Mouse (Mus musculus): ENCODE measurements around the gene Smc1b. TPM values are rescaled to one million over a fixed set of nuclear protein-coding genes. Genes with fewer than 3 reads are reported as not detected.

Gene Smc1b
- polyA plus RNA-seq, 1 experiment, result 0.02 TPM

- Histone ChIP-seq H3ac (ENCODE audit: control insufficient read depth, insufficient read length) (no peak overlapping the region), H3K4me2 (ENCODE audit: low read depth) (no peak overlapping the region), H3K4me3 (no peak overlapping the region), H3K79me2 (ENCODE audit: control insufficient read depth, insufficient read depth) (no peaks in the 10 kb centered on the region), H3K36me3 (ENCODE audit: control insufficient read depth, insufficient read depth) (no peaks in the 10 kb centered on the region), H3K27me3 (ENCODE audit: control insufficient read depth, insufficient read depth, insufficient read length) (peaks cover 14% of the 10 kb centered on the region)
- TF ChIP-seq MYOD1 (IDR thresholded peaks at IDR 0.05; ENCODE audit: control insufficient read depth in 1 of 3, insufficient read length in 2 of 3, low read depth in 2 of 3) (no peak), MAX (IDR thresholded peaks at IDR 0.05; ENCODE audit: low read depth) (no peak), SRF (IDR thresholded peaks at IDR 0.05; ENCODE audit: control insufficient read depth, insufficient read length, low read depth) (no peak), POLR2A (IDR thresholded peaks at IDR 0.05; ENCODE audit: insufficient read length, low read depth) (no peak), TCF12 (IDR thresholded peaks at IDR 0.05; ENCODE audit: insufficient read depth, poor library complexity, severe bottlenecking) (no peak), TCF3 (IDR thresholded peaks at IDR 0.05; ENCODE audit: insufficient read length, low read depth) (no peak), MYOG (IDR thresholded peaks at IDR 0.05; ENCODE audit: control insufficient read depth in 1 of 3, insufficient read depth in 1 of 3, insufficient read length in 2 of 3, low read depth in 2 of 3) (no peak), REST (IDR thresholded peaks at IDR 0.05; ENCODE audit: insufficient read depth, insufficient read length) (no peak), CEBPB (IDR thresholded peaks at IDR 0.05; ENCODE audit: insufficient read depth, poor library complexity, severe bottlenecking) (no peak), E2F4 (IDR thresholded peaks at IDR 0.05; ENCODE audit: insufficient read depth) (no peak), USF1 (IDR thresholded peaks at IDR 0.05; ENCODE audit: low read depth) (no peak), POLR2AphosphoS2 (IDR thresholded peaks at IDR 0.05; ENCODE audit: insufficient read length, low read depth) (no peak)
Measured at GRCm38 (mm10) chr15:85154091-85154490, 22.3 kb upstream of the Smc1b start.

GRCm38 (mm10) chr15:85152577-85152976 lies 20.8 kb upstream of the Smc1b start:
- Histone ChIP-seq H3K36me3 (ENCODE audit: control insufficient read depth, insufficient read depth) (no peaks in the 10 kb centered on the region), H3K79me2 (ENCODE audit: control insufficient read depth, insufficient read depth) (no peaks in the 10 kb centered on the region), H3ac (ENCODE audit: control insufficient read depth, insufficient read length) (no peak overlapping the region), H3K4me2 (ENCODE audit: low read depth) (no peak overlapping the region), H3K4me3 (no peak overlapping the region), H3K27me3 (ENCODE audit: control insufficient read depth, insufficient read depth, insufficient read length) (peaks cover 24% of the 10 kb centered on the region)
- TF ChIP-seq MYOD1 (IDR thresholded peaks at IDR 0.05; ENCODE audit: control insufficient read depth in 1 of 3, insufficient read length in 2 of 3, low read depth in 2 of 3) (no peak), POLR2AphosphoS2 (IDR thresholded peaks at IDR 0.05; ENCODE audit: insufficient read length, low read depth) (no peak), USF1 (IDR thresholded peaks at IDR 0.05; ENCODE audit: low read depth) (no peak), SRF (IDR thresholded peaks at IDR 0.05; ENCODE audit: control insufficient read depth, insufficient read length, low read depth) (no peak), E2F4 (IDR thresholded peaks at IDR 0.05; ENCODE audit: insufficient read depth) (no peak), POLR2A (IDR thresholded peaks at IDR 0.05; ENCODE audit: insufficient read length, low read depth) (no peak)

GRCm38 (mm10) chr15:85151433-85151918 lies 19.7 kb upstream of the Smc1b start:
- Histone ChIP-seq H3ac (ENCODE audit: control insufficient read depth, insufficient read length) (no peak overlapping the region), H3K4me2 (ENCODE audit: low read depth) (no peak overlapping the region), H3K27me3 (ENCODE audit: control insufficient read depth, insufficient read depth, insufficient read length) (peaks cover 28% of the 10 kb centered on the region), H3K4me3 (no peak overlapping the region), H3K36me3 (ENCODE audit: control insufficient read depth, insufficient read depth) (no peaks in the 10 kb centered on the region), H3K79me2 (ENCODE audit: control insufficient read depth, insufficient read depth) (no peaks in the 10 kb centered on the region)
- TF ChIP-seq TCF12 (IDR thresholded peaks at IDR 0.05; ENCODE audit: insufficient read depth, poor library complexity, severe bottlenecking), result no peak
- no peak for TF ChIP-seq MYOD1 (IDR thresholded peaks at IDR 0.05; ENCODE audit: control insufficient read depth in 1 of 3, insufficient read length in 2 of 3, low read depth in 2 of 3)
- no peak for TF ChIP-seq REST (IDR thresholded peaks at IDR 0.05; ENCODE audit: insufficient read depth, insufficient read length)
- no peak for TF ChIP-seq E2F4 (IDR thresholded peaks at IDR 0.05; ENCODE audit: insufficient read depth)
- no peak for TF ChIP-seq MAX (IDR thresholded peaks at IDR 0.05; ENCODE audit: low read depth)
- TF ChIP-seq MYOG (IDR thresholded peaks at IDR 0.05; ENCODE audit: control insufficient read depth in 1 of 3, insufficient read depth in 1 of 3, insufficient read length in 2 of 3, low read depth in 2 of 3), result no peak
- TF ChIP-seq CEBPB (IDR thresholded peaks at IDR 0.05; ENCODE audit: insufficient read depth, poor library complexity, severe bottlenecking), result no peak
- no peak for TF ChIP-seq SRF (IDR thresholded peaks at IDR 0.05; ENCODE audit: control insufficient read depth, insufficient read length, low read depth)

GRCm38 (mm10) chr15:85144249-85144648 lies 12.5 kb upstream of the Smc1b start:
- TF ChIP-seq SRF (IDR thresholded peaks at IDR 0.05; ENCODE audit: control insufficient read depth, insufficient read length, low read depth) (no peak), TCF12 (IDR thresholded peaks at IDR 0.05; ENCODE audit: insufficient read depth, poor library complexity, severe bottlenecking) (no peak), USF1 (IDR thresholded peaks at IDR 0.05; ENCODE audit: low read depth) (no peak), E2F4 (IDR thresholded peaks at IDR 0.05; ENCODE audit: insufficient read depth) (no peak)
- no peaks in the 10 kb centered on the region for H3K79me2 ChIP-seq (ENCODE audit: control insufficient read depth, insufficient read depth)

GRCm38 (mm10) chr15:85143747-85144146 lies 12.0 kb upstream of the Smc1b start:
- H3K4me2 ChIP-seq (ENCODE audit: low read depth), result no peak overlapping the region
- H3K4me3 ChIP-seq, result no peak overlapping the region
- H3K27me3 ChIP-seq (ENCODE audit: control insufficient read depth, insufficient read depth, insufficient read length), result peaks cover 58% of the 10 kb centered on the region
- no peaks in the 10 kb centered on the region for H3K36me3 ChIP-seq (ENCODE audit: control insufficient read depth, insufficient read depth)
- no peak overlapping the region for H3ac ChIP-seq (ENCODE audit: control insufficient read depth, insufficient read length)
- TF ChIP-seq POLR2A (IDR thresholded peaks at IDR 0.05; ENCODE audit: insufficient read length, low read depth), result no peak
- TF ChIP-seq TCF3 (IDR thresholded peaks at IDR 0.05; ENCODE audit: insufficient read length, low read depth), result no peak
- no peak for TF ChIP-seq MAX (IDR thresholded peaks at IDR 0.05; ENCODE audit: low read depth)
- TF ChIP-seq MYOD1 (IDR thresholded peaks at IDR 0.05; ENCODE audit: control insufficient read depth in 1 of 3, insufficient read length in 2 of 3, low read depth in 2 of 3), result no peak
- TF ChIP-seq REST (IDR thresholded peaks at IDR 0.05; ENCODE audit: insufficient read depth, insufficient read length), result no peak
- TF ChIP-seq TCF12 (IDR thresholded peaks at IDR 0.05; ENCODE audit: insufficient read depth, poor library complexity, severe bottlenecking), result no peak
- no peak for TF ChIP-seq CEBPB (IDR thresholded peaks at IDR 0.05; ENCODE audit: insufficient read depth, poor library complexity, severe bottlenecking)
- TF ChIP-seq E2F4 (IDR thresholded peaks at IDR 0.05; ENCODE audit: insufficient read depth), result no peak
- TF ChIP-seq USF1 (IDR thresholded peaks at IDR 0.05; ENCODE audit: low read depth), result no peak
- TF ChIP-seq SRF (IDR thresholded peaks at IDR 0.05; ENCODE audit: control insufficient read depth, insufficient read length, low read depth), result no peak
- no peak for TF ChIP-seq POLR2AphosphoS2 (IDR thresholded peaks at IDR 0.05; ENCODE audit: insufficient read length, low read depth)
- no peak for TF ChIP-seq MYOG (IDR thresholded peaks at IDR 0.05; ENCODE audit: control insufficient read depth in 1 of 3, insufficient read depth in 1 of 3, insufficient read length in 2 of 3, low read depth in 2 of 3)
- H3K79me2 ChIP-seq (ENCODE audit: control insufficient read depth, insufficient read depth), result no peaks in the 10 kb centered on the region

More at GRCm38 (mm10) chr15:85144249-85144648, 12.5 kb upstream of the Smc1b start:
- Histone ChIP-seq H3K4me2 (ENCODE audit: low read depth) (no peak overlapping the region), H3ac (ENCODE audit: control insufficient read depth, insufficient read length) (no peak overlapping the region), H3K36me3 (ENCODE audit: control insufficient read depth, insufficient read depth) (no peaks in the 10 kb centered on the region), H3K4me3 (no peak overlapping the region), H3K27me3 (ENCODE audit: control insufficient read depth, insufficient read depth, insufficient read length) (peaks cover 53% of the 10 kb centered on the region)
